14 mouse cellular contexts compared by ENCODE assay signal in the genomic region with DNA sequence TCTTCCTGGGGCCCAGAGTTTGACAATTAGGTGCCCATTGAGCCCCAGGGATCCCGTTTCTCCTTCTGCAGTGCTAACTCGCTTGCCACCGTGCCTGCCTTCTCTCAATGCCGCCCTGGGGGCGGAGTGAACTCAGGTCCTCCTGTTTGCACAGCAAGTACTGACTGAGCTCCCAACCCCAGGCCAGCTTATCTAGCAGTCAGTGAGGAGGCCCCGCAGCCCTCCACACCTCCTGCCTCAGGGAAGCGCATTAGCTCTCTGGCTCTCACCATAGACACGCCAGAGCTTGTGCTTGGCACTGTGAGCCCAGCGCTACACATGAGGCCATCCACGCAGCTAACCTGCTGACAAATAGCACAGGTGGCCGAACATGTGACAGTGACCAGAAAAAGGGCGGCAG. TPM values are rescaled to one million over a fixed set of nuclear protein-coding genes. Genes with fewer than 3 reads are reported as not detected.
DNase-seq lines count a peak whose midpoint lies in the region; ATAC-seq lines count a peak whose summit lies in the region.
"Had no signal": no experiment of that assay in that cellular context is flagged by ENCODE, and none has a peak within 500 bp of the region (broad histone marks: within the 10 kb centered on the region; RNA-seq: fewer than 3 reads in every experiment).

No protein-coding gene starts in this region.

- H3K4me1 ChIP-seq in lung, embryonic 15.5 days: peaks cover 34% of the 10 kb centered on the region
- peaks cover 21% of the 10 kb centered on the region; the same call in 1 of the 2 replicates for H3K4me1 ChIP-seq in embryonic facial prominence, embryonic 12.5 days
- H3K4me1 ChIP-seq in intestine, embryonic 16.5 days (ENCODE audit: control insufficient read depth, insufficient read depth, low read length): peaks cover 36% of the 10 kb centered on the region
- peaks cover 23% of the 10 kb centered on the region for H3K4me1 ChIP-seq in stomach, embryonic 14.5 days (ENCODE audit: control insufficient read depth, insufficient read depth, low read length)

- H3K36me3 ChIP-seq in lung, embryonic 15.5 days: no peaks in the 10 kb centered on the region
- no peaks in the 10 kb centered on the region for H3K36me3 ChIP-seq in embryonic facial prominence, embryonic 12.5 days
- no peaks in the 10 kb centered on the region for H3K36me3 ChIP-seq in intestine, embryonic 16.5 days (ENCODE audit: control insufficient read depth, insufficient read depth, low read length)
- no peaks in the 10 kb centered on the region for H3K36me3 ChIP-seq in stomach, embryonic 14.5 days (ENCODE audit: control insufficient read depth, insufficient read depth, low read length)
- H3K36me3 ChIP-seq: limb, embryonic 12.5 days had no signal

- no peak overlapping the region for H3K9ac ChIP-seq in lung, embryonic 15.5 days
- H3K9ac ChIP-seq in embryonic facial prominence, embryonic 12.5 days: peak overlapping the region; percentile 7; the same call in 1 of the 2 replicates
- H3K9ac ChIP-seq in intestine, embryonic 16.5 days (ENCODE audit: low read depth, low read length): peak overlapping the region; percentile 24; the same call in 1 of the 2 replicates
- H3K9ac ChIP-seq in stomach, embryonic 14.5 days (replicated peaks; ENCODE audit: low read depth, low read length): no peak overlapping the region
- H3K9ac ChIP-seq: forebrain, postnatal 0 days had no signal

- intact Hi-C loops in left cerebral cortex, postnatal 36 days (cut with DNase I): loop anchor here (5.0 kb wide), 1 partner anchor 110 kb away; no protein-coding TSS in a partner anchor
- intact Hi-C loops in gastrocnemius, postnatal 36 days (cut with DNase I): no loop called here

- H3K4me2 ChIP-seq in lung, embryonic 15.5 days: no peak overlapping the region
- no peak overlapping the region for H3K4me2 ChIP-seq in embryonic facial prominence, embryonic 12.5 days (replicated peaks)
- H3K4me2 ChIP-seq in intestine, embryonic 16.5 days (ENCODE audit: low read depth, low read length): no peak overlapping the region
- H3K4me2 ChIP-seq in stomach, embryonic 14.5 days (replicated peaks; ENCODE audit: low read depth, low read length): no peak overlapping the region
- H3K4me2 ChIP-seq: limb, embryonic 12.5 days had no signal

- no peak overlapping the region for H3K4me3 ChIP-seq in lung, embryonic 15.5 days
- H3K4me3 ChIP-seq in embryonic facial prominence, embryonic 12.5 days: no peak overlapping the region
- no peak overlapping the region for H3K4me3 ChIP-seq in intestine, embryonic 16.5 days (ENCODE audit: low read length)
- no peak overlapping the region for H3K4me3 ChIP-seq in stomach, embryonic 14.5 days (ENCODE audit: low read depth, low read length)
- H3K4me3 ChIP-seq: limb, embryonic 12.5 days had no signal

- no peaks in the 10 kb centered on the region for H3K9me3 ChIP-seq in lung, embryonic 15.5 days
- H3K9me3 ChIP-seq in embryonic facial prominence, embryonic 12.5 days: no peaks in the 10 kb centered on the region
- H3K9me3 ChIP-seq in intestine, embryonic 16.5 days (ENCODE audit: control insufficient read depth, low read length): no peaks in the 10 kb centered on the region
- no peaks in the 10 kb centered on the region for H3K9me3 ChIP-seq in stomach, embryonic 14.5 days (ENCODE audit: control insufficient read depth, low read depth, low read length)
- H3K9me3 ChIP-seq: limb, embryonic 12.5 days had no signal

- peak overlapping the region; percentile 47; the same call in 1 of the 2 replicates for H3K27ac ChIP-seq in lung, embryonic 15.5 days
- H3K27ac ChIP-seq in embryonic facial prominence, embryonic 12.5 days: no peak overlapping the region
- H3K27ac ChIP-seq in intestine, embryonic 16.5 days (ENCODE audit: low read length): peak overlapping the region; percentile 66
- H3K27ac ChIP-seq in stomach, embryonic 14.5 days (ENCODE audit: low read length): no peak overlapping the region
- H3K27ac ChIP-seq: hindbrain, postnatal 0 days; limb, embryonic 12.5 days had no signal

- H3K27me3 ChIP-seq in lung, embryonic 15.5 days: no peaks in the 10 kb centered on the region
- no peaks in the 10 kb centered on the region for H3K27me3 ChIP-seq in embryonic facial prominence, embryonic 12.5 days
- H3K27me3 ChIP-seq in intestine, embryonic 16.5 days (replicated peaks; ENCODE audit: control insufficient read depth, insufficient read depth, low read length): no peaks in the 10 kb centered on the region
- no peaks in the 10 kb centered on the region for H3K27me3 ChIP-seq in stomach, embryonic 14.5 days (ENCODE audit: control insufficient read depth, insufficient read depth, low read length)

- DNase-seq in lung, postnatal 36 days: no peak
- no peak for DNase-seq in left cerebral cortex, postnatal 36 days (ENCODE audit: low spot score in 2 of 2)
- no peak for DNase-seq in gastrocnemius, postnatal 36 days
- DNase-seq: cerebellum, postnatal 36 days; forebrain, postnatal 0 days; gastrocnemius, postnatal 10 days; kidney, postnatal 36 days; right cerebral cortex, adult 18-20 months had no signal

- ATAC-seq in lung, embryonic 15.5 days (ENCODE audit: borderline replicate concordance, extremely low read depth, low FRiP score, low TSS enrichment): no peak
- no peak for ATAC-seq in embryonic facial prominence, embryonic 12.5 days (ENCODE audit: insufficient number of reproducible peaks, insufficient read depth, low FRiP score, low TSS enrichment)
- ATAC-seq in intestine, embryonic 16.5 days: peak; percentile 75
- ATAC-seq in stomach, embryonic 14.5 days (ENCODE audit: insufficient number of reproducible peaks, insufficient read depth, low FRiP score, low read depth): peak; percentile 54; the same call in 1 of the 2 replicates
- ATAC-seq: forebrain, postnatal 0 days; hindbrain, postnatal 0 days had no signal

- WGBS in lung, embryonic 15.5 days: 38% methylated on average over 12 of the region's 12 CpGs
- 49% methylated on average over 12 of the region's 12 CpGs for WGBS in embryonic facial prominence, embryonic 12.5 days
- 45% methylated on average over 12 of the region's 12 CpGs for WGBS in intestine, embryonic 16.5 days
- WGBS in stomach, embryonic 14.5 days: 49% methylated on average over 12 of the region's 12 CpGs

RNA-seq across cellular contexts. Expression of gene Ripor3, which starts 22.8 kb away (rescaled TPM):
- 2.3 TPM in 2 replicates for polyA plus RNA-seq in lung, embryonic 15.5 days (2015; fragmentation: Nextera tagmentation; extraction: Ambion mirVana)
- 2.0 and 3.6 TPM in 2 replicates for polyA plus RNA-seq in embryonic facial prominence, embryonic 12.5 days (2016; fragmentation: Nextera tagmentation; extraction: Ambion mirVana)
- polyA plus RNA-seq in intestine, embryonic 16.5 days (2015; fragmentation: Nextera tagmentation; extraction: Ambion mirVana): 2.7 and 3.1 TPM in 2 replicates
- 4.2 and 4.3 TPM in 2 replicates for polyA plus RNA-seq in stomach, embryonic 14.5 days (2014; fragmentation: Nextera tagmentation; extraction: Ambion mirVana)
- 1 to 10 TPM in 1 of 2 experiments, under 1 TPM in 1; 0.32 to 1.7 TPM for total RNA-seq in left cerebral cortex, postnatal 36 days (2021)
- under 1 TPM; 0.39 to 0.64 TPM for total RNA-seq in gastrocnemius, postnatal 36 days (2021)

RNA-seq across cellular contexts. Expression of gene Ptpn1, which starts 55.8 kb away (rescaled TPM):
- polyA plus RNA-seq in lung, embryonic 15.5 days (2015; fragmentation: Nextera tagmentation; extraction: Ambion mirVana): 65.8 and 74.4 TPM in 2 replicates
- 60.8 and 62.2 TPM in 2 replicates for polyA plus RNA-seq in embryonic facial prominence, embryonic 12.5 days (2016; fragmentation: Nextera tagmentation; extraction: Ambion mirVana)
- 37.7 and 45.5 TPM in 2 replicates for polyA plus RNA-seq in intestine, embryonic 16.5 days (2015; fragmentation: Nextera tagmentation; extraction: Ambion mirVana)
- polyA plus RNA-seq in stomach, embryonic 14.5 days (2014; fragmentation: Nextera tagmentation; extraction: Ambion mirVana): 41.0 and 42.7 TPM in 2 replicates
- total RNA-seq in left cerebral cortex, postnatal 36 days (2021): 10 to 100 TPM; 50.7 to 55.3 TPM
- 10 to 100 TPM; 12.5 to 14.9 TPM for total RNA-seq in gastrocnemius, postnatal 36 days (2021)

Comparison
In these comparisons a context has a peak if more than half of its experiments do, and no peak if none do; other contexts are left out.
1. ATAC-seq: peak in intestine, embryonic 16.5 days (single experiment) and stomach, embryonic 14.5 days (single experiment); none in lung, embryonic 15.5 days (single experiment) and embryonic facial prominence, embryonic 12.5 days (single experiment).
2. H3K27ac ChIP-seq: peak in lung, embryonic 15.5 days (single experiment) and intestine, embryonic 16.5 days (single experiment); none in embryonic facial prominence, embryonic 12.5 days (single experiment) and stomach, embryonic 14.5 days (single experiment).
3. H3K9ac ChIP-seq: peak in embryonic facial prominence, embryonic 12.5 days (single experiment) and intestine, embryonic 16.5 days (single experiment); none in lung, embryonic 15.5 days (single experiment) and stomach, embryonic 14.5 days (single experiment).